Mouse (Mus musculus) left cerebral cortex, postnatal 4 days (tissue): ENCODE data around the gene St3gal5. TPM values are rescaled to one million over a fixed set of nuclear protein-coding genes. Genes with fewer than 3 reads are reported as not detected.

Source experiments
- DNase-seq: peaks from one replicate; pipeline ENCODE4 v3.0.0-alpha.2; 2022
- intact Hi-C: fragments of 180-260 bp; cut with DNase I; formaldehyde crosslinking; loops from one replicate; pipeline ENCODE4 v1.15.1; 2025
- total RNA-seq, 2 experiments: library from RNA; stranded (reverse); gene quantifications; 2 replicates each; pipeline ENCODE4 v1.2.3; 2021

Gene St3gal5
- total RNA-seq, 2 experiments from 2014 or later: 55.3 to 63.6 TPM

DNA sequence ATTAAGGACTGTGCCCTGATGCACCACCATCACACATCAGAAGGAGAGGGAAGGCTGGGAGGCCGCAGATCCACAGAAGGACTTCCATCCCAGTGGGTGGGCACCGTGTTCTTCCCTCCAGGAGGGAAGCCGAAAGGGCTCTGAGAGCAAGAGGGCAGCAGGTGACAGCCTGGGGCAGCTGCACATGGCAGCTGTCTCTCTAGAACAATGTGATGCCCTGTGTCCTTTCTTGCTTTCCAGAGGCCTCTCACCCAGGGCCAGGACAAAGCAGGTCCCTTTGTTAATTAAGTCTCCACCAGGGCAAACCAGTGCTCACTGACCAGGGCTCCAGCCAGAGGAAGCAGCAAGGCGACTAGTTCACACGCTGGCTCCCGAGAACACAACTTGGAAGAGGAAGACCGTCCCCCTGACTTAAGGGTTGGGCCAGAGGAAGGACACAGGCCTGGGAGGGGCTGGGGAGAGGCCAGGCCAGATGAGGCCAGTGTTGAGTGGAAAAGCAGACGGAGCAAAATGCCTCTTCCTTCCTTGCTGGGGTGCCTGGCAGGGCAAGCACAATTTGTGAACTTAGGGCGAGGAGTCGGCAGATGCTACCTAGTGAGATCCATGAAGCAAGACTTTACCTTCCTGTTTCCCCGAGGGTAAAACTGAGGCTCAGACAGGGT, 103.3 kb downstream of the St3gal5 start:
- DNase-seq: no peak
- intact Hi-C loops: no loop called here

DNA sequence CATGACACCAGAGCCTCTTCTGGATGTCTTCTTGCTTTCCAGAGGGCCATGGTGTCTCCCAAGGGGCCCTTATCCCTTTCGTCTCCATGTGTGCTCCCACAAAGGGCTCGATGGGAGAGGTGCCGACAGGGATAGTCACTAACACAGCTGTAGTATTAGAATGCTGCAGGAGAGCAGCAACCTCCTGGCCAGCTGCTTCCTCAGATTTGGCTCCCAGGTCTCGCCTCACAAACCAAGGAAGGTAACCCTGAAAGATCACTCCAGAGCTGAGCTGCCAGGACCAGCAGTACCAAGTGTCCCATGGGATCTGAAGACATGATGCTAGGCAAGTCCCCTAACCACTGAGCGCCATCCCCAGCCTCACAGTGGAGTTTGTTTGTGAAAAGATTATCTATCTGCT, 105.3 kb downstream of the St3gal5 start:
- no peak for DNase-seq
- intact Hi-C loops: no loop called here

DNA sequence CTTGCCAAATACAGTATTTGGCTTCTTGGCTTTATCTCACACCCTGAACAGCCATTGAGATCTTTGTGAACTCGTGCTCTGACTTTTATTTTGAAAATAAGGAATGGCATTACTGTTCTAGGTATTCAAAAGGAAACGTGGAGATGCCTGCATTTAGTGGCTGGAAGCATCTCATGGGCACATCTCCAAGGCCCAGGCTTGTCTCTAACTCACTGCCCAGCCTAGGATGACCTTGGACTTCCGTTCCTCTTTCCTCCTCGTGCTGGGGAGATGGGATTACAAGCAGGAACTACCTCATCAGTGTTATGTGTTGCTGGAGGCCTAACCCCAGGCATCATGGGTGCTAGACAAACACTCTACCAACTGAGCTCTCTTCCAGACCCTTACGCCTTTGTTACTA, 105.9 kb downstream of the St3gal5 start:
- intact Hi-C loops: no loop called here
- no peak for DNase-seq

Other genes starting within 250 kb of the St3gal5 start
- 10 to 100 TPM; 77.3 to 80.5 TPM for gene Ptcd3, start 188.8 kb upstream of the St3gal5 start, total RNA-seq
- 10 to 100 TPM; 36.7 to 40.3 TPM for gene Polr1a, start 188.5 kb upstream of the St3gal5 start, total RNA-seq
- 1 to 10 TPM; 1.8 TPM for gene Atoh8, start 138.0 kb downstream of the St3gal5 start, total RNA-seq
- under 1 TPM in 1 of 2 experiments, not detected in 1; 0.26 TPM for gene Sftpb, start 207.0 kb downstream of the St3gal5 start, total RNA-seq
- gene Usp39, start 247.6 kb downstream of the St3gal5 start, total RNA-seq: 10 to 100 TPM; 36.2 to 37.1 TPM
- gene 0610030E20Rik, start 249.7 kb downstream of the St3gal5 start, total RNA-seq: 10 to 100 TPM; 17.2 to 19.3 TPM